Mouse (Mus musculus): ENCODE measurements at regions not wholly inside any gene's neighbourhood (a gene's known extent, or its start where the extent isn't known, plus 50 kb on each side); places are given as distances from the start of the nearest gene placed in this dataset.
A peak's percentile ranks its signal among the peaks of the same experiment; 100 is the strongest.

- DNase-seq (ENCODE audit: low read depth, low spot score), result peak; percentile 48
These were observed 230.0 kb downstream of the Poteg start for GRCm38 (mm10) chr8:27677143-27678106.

DNA sequence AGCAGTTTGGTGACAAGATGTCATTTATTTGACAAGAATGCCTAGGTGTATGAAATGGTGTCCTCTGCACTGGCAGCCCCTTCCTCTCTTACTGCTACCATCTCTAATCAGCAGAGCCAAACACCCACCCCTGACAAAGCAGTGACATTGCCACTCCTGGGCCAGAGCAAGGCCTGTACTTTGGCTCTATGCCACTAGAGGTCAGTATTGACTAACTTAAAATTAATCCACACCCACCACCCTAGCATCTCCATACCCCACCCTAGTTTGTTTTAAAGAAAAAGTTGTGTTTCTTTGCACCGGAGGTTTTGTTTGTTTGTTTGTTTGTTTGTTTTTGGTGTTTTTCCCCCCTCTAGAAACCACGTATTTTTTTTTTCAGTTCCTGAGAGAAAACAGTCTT, 231.7 kb downstream of the Poteg start:
- peak; percentile 34 for DNase-seq (ENCODE audit: low read depth, low spot score)

- DNase-seq (ENCODE audit: low read depth, low spot score), result no peak
These were observed 274.5 kb downstream of the Poteg start for GRCm38 (mm10) chr8:27721988-27722387.

GRCm38 (mm10) chr8:27770296-27770695, 322.8 kb downstream of the Poteg start:
- DNase-seq (ENCODE audit: low read depth, low spot score), result no peak

GRCm38 (mm10) chr8:27770803-27771202, 323.3 kb downstream of the Poteg start:
- no peak for DNase-seq (ENCODE audit: low read depth, low spot score)

DNA sequence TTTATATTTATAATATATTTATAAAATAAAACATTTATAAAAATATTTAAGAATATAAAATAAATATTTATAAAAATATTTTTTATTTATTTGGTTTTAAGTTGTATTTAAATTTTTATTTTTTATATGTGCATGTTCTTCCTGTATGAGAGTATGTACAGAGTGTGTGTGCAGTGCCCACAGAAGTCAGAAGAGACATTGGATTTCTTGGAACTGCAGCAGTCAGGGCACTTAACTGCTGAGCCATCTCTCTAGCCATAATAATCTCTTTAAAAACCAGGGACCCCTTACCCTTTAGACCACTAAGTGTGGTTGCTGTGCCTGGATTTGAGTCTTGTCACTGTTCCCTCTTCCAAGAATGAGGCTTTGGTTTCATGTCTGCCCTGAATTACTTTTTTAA, 323.8 kb downstream of the Poteg start:
- DNase-seq (ENCODE audit: low read depth, low spot score), result no peak

- DNase-seq (ENCODE audit: low read depth, low spot score), result no peak
These were observed 331.5 kb downstream of the Poteg start for GRCm38 (mm10) chr8:27778982-27779381.

Data from A20 (cell line).